ENCODE assay signal across 15 mouse cellular contexts in genomic region chr12:88859456-88860345, GRCm38 (mm10).
DNase-seq lines count a peak whose midpoint lies in the region; ATAC-seq lines count a peak whose summit lies in the region.
"Had no signal": no experiment of that assay in that cellular context is flagged by ENCODE, and none has a peak within 500 bp of the region (broad histone marks: within the 10 kb centered on the region; RNA-seq: fewer than 3 reads in every experiment).

No protein-coding gene starts in this region.

- H3K4me2 ChIP-seq in hindbrain, embryonic 15.5 days, result no peak overlapping the region
- no peak overlapping the region for H3K4me2 ChIP-seq in neural tube, embryonic 13.5 days
- H3K4me2 ChIP-seq: limb, embryonic 12.5 days had no signal

- no peaks in the 10 kb centered on the region for H3K27me3 ChIP-seq in hindbrain, embryonic 15.5 days
- 0 out of 2 replicates have a peak, but pooled peaks cover 9% of the 10 kb centered on the region for H3K27me3 ChIP-seq in neural tube, embryonic 13.5 days
- H3K27me3 ChIP-seq: limb, embryonic 12.5 days had no signal

- peak; percentile 14 for DNase-seq in embryo, embryonic 10.5 days (ENCODE audit: low spot score)
- no peak for DNase-seq in embryo, embryonic 10 days (ENCODE audit: low spot score)
- DNase-seq in brain, embryonic 18.5 days (ENCODE audit: low read depth, low spot score), result peak; percentile 64
- no peak for DNase-seq in gastrocnemius, postnatal 4 days (ENCODE audit: low spot score in 2 of 2)
- DNase-seq in spleen, postnatal 36 days (ENCODE audit: low spot score in 2 of 2), result no peak
- no peak for DNase-seq in heart, postnatal 4 days
- DNase-seq: adrenal gland, postnatal 10 days; heart, adult 18-20 months; heart, postnatal 10 days; kidney, postnatal 25 days; lung, postnatal 36 days had no signal

- H3K4me1 ChIP-seq in hindbrain, embryonic 15.5 days (replicated peaks), result peaks cover 13% of the 10 kb centered on the region
- peaks cover 25% of the 10 kb centered on the region for H3K4me1 ChIP-seq in neural tube, embryonic 13.5 days (replicated peaks)
- H3K4me1 ChIP-seq: limb, embryonic 12.5 days had no signal

- 23% methylated on average over 6 of the region's 6 CpGs for WGBS in hindbrain, embryonic 15.5 days
- 24% methylated on average over 6 of the region's 6 CpGs for WGBS in neural tube, embryonic 13.5 days

- H3K4me3 ChIP-seq in hindbrain, embryonic 15.5 days, result no peak overlapping the region
- no peak overlapping the region for H3K4me3 ChIP-seq in neural tube, embryonic 13.5 days
- H3K4me3 ChIP-seq: limb, embryonic 12.5 days had no signal

- H3K27ac ChIP-seq in hindbrain, embryonic 15.5 days (replicated peaks), result peak overlapping the region; percentile 53
- peak overlapping the region; percentile 74 for H3K27ac ChIP-seq in neural tube, embryonic 13.5 days (replicated peaks)
- H3K27ac ChIP-seq: limb, embryonic 12.5 days had no signal

- ATAC-seq in hindbrain, embryonic 15.5 days (ENCODE audit: low FRiP score, low read depth), result 0 out of 2 replicates have a peak, but pooled peaks have one; percentile 38
- ATAC-seq in neural tube, embryonic 13.5 days (ENCODE audit: low read depth), result peak; percentile 76
- ATAC-seq: intestine, postnatal 0 days had no signal

- 0 out of 2 replicates have a peak overlapping the region, but pooled peaks have one; percentile 7 for H3K9ac ChIP-seq in hindbrain, embryonic 15.5 days
- H3K9ac ChIP-seq in neural tube, embryonic 13.5 days, result no peak overlapping the region
- H3K9ac ChIP-seq: limb, embryonic 12.5 days had no signal

- no peaks in the 10 kb centered on the region for H3K36me3 ChIP-seq in hindbrain, embryonic 15.5 days
- H3K36me3 ChIP-seq in neural tube, embryonic 13.5 days, result no peaks in the 10 kb centered on the region
- H3K36me3 ChIP-seq: limb, embryonic 12.5 days had no signal

- no peaks in the 10 kb centered on the region for H3K9me3 ChIP-seq in hindbrain, embryonic 15.5 days
- no peaks in the 10 kb centered on the region for H3K9me3 ChIP-seq in neural tube, embryonic 13.5 days
- H3K9me3 ChIP-seq: limb, embryonic 12.5 days had no signal

Comparison
In these comparisons a context has a peak if more than half of its experiments do, and no peak if none do; other contexts are left out.
1. DNase-seq: peak in embryo, embryonic 10.5 days (single experiment) and brain, embryonic 18.5 days (single experiment); none in embryo, embryonic 10 days (single experiment), gastrocnemius, postnatal 4 days (0 of 2), spleen, postnatal 36 days (0 of 2) and heart, postnatal 4 days (single experiment).